Mouse (Mus musculus): Measurements from ENCODE around the gene Stag1. TPM values are rescaled to one million over a fixed set of nuclear protein-coding genes. Genes with fewer than 3 reads are reported as not detected.

Gene Stag1
- polyA plus RNA-seq, 1 experiment from 2014 or later = 57.1 TPM

- H3K4me3 ChIP-seq (ENCODE audit: low read depth, low read length) = no peak overlapping the region
- H3K27me3 ChIP-seq (ENCODE audit: control insufficient read depth, insufficient read depth, low read length) = no peaks in the 10 kb centered on the region
- H3K27ac ChIP-seq (ENCODE audit: low read depth, low read length) = no peak overlapping the region
- no peak for DNase-seq (ENCODE audit: low spot score, missing footprints)
- WGBS = 95% methylated on average over 8 of the region's 8 CpGs
- no peaks in the 10 kb centered on the region for H3K9me3 ChIP-seq (ENCODE audit: control insufficient read depth, low read length)
- no peak overlapping the region for H3K4me2 ChIP-seq
- H3K4me1 ChIP-seq (ENCODE audit: control insufficient read depth, insufficient read depth, low read length) = no peaks in the 10 kb centered on the region
- H3K36me3 ChIP-seq (ENCODE audit: control insufficient read depth, insufficient read depth, low read length) = no peaks in the 10 kb centered on the region
- no peak overlapping the region for H3K9ac ChIP-seq (ENCODE audit: low read length)
- no peak for ATAC-seq (ENCODE audit: low FRiP score)
These were observed 405.2 kb downstream of the Stag1 start for GRCm38 (mm10) chr9:101002841-101003240.

DNA sequence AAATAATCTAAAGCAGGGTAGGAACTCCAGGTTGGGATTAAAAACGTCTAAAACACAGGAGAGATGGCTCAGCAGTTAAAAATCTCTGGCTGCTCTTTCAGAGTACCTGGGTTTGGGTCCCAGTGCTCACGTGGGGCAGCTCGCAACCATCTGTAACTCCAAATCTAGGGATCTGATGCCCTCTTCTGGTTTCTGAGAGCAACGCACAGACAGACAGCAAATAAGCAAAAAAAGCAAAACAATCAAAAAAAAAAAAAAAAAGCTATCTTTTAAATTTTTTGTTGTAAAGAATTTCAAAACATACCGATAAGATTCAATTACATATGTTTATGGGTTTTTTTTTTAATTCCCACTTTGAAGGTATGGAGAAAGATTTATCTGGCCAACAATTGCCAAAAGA is 405.7 kb downstream of the Stag1 start:
- Histone ChIP-seq H3K27me3 (ENCODE audit: control insufficient read depth, insufficient read depth, low read length) (no peaks in the 10 kb centered on the region), H3K4me2 (no peak overlapping the region), H3K4me1 (ENCODE audit: control insufficient read depth, insufficient read depth, low read length) (no peaks in the 10 kb centered on the region), H3K36me3 (ENCODE audit: control insufficient read depth, insufficient read depth, low read length) (no peaks in the 10 kb centered on the region), H3K9me3 (ENCODE audit: control insufficient read depth, low read length) (no peaks in the 10 kb centered on the region), H3K4me3 (ENCODE audit: low read depth, low read length) (no peak overlapping the region), H3K27ac (ENCODE audit: low read depth, low read length) (no peak overlapping the region), H3K9ac (ENCODE audit: low read length) (no peak overlapping the region)
- ATAC-seq (ENCODE audit: low FRiP score) (no peak), DNase-seq (ENCODE audit: low spot score, missing footprints) (no peak)
- WGBS = 85% methylated on average over 5 of the region's 5 CpGs

GRCm38 (mm10) chr9:101005866-101006265 is 408.3 kb downstream of the Stag1 start:
- Histone ChIP-seq H3K9me3 (ENCODE audit: control insufficient read depth, low read length) (no peaks in the 10 kb centered on the region), H3K9ac (ENCODE audit: low read length) (no peak overlapping the region), H3K4me1 (ENCODE audit: control insufficient read depth, insufficient read depth, low read length) (no peaks in the 10 kb centered on the region), H3K4me2 (no peak overlapping the region), H3K27ac (ENCODE audit: low read depth, low read length) (no peak overlapping the region), H3K36me3 (ENCODE audit: control insufficient read depth, insufficient read depth, low read length) (no peaks in the 10 kb centered on the region), H3K27me3 (ENCODE audit: control insufficient read depth, insufficient read depth, low read length) (no peaks in the 10 kb centered on the region), H3K4me3 (ENCODE audit: low read depth, low read length) (no peak overlapping the region)
- no peak for ATAC-seq (ENCODE audit: low FRiP score)
- 84% methylated on average over 4 of the region's 4 CpGs for WGBS
- DNase-seq (ENCODE audit: low spot score, missing footprints) = no peak

Other genes starting within 250 kb of the Stag1 start
- 0.59 and 1.2 TPM in 2 replicates for gene Il20rb, start 111.0 kb upstream of the Stag1 start, polyA plus RNA-seq (2014; fragmentation: Nextera tagmentation; extraction: Ambion mirVana)
- gene Nck1, start 51.7 kb upstream of the Stag1 start, polyA plus RNA-seq (2014; fragmentation: Nextera tagmentation; extraction: Ambion mirVana) = 77.8 and 79.9 TPM in 2 replicates
- gene Slc35g2, start 26.7 kb upstream of the Stag1 start, polyA plus RNA-seq (2014; fragmentation: Nextera tagmentation; extraction: Ambion mirVana) = 8.5 and 9.1 TPM in 2 replicates